Mouse (Mus musculus): ENCODE measurements at regions not wholly inside any gene's neighbourhood (a gene's known extent, or its start where the extent isn't known, plus 50 kb on each side); places are given as distances from the start of the nearest gene placed in this dataset.
A peak's percentile ranks its signal among the peaks of the same experiment; 100 is the strongest.

GRCm38 (mm10) chr4:84032505-84032904, 507.2 kb downstream of the Ccdc171 start:
- no peak for DNase-seq (ENCODE audit: low read depth, low spot score)

DNA sequence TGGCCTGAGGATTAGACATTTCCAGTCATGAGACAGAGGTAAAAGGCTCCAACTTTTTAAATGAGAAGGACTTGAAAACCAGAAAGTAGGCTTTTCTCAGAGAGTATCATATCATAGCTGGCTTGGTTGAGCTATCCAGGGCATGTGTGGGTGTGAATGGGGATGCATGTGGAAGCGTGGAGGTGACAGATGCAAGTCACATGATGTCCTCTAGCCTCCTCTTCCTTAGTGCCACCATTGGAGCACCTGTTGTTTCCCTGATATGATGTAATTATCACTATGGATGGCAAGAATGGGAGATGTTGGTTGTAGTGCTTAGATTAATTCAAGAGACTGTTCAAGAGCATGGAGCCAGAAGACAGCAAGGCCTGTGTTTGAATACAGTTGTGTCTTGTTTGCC, 510.0 kb downstream of the Ccdc171 start:
- no peak for DNase-seq (ENCODE audit: low read depth, low spot score)

- DNase-seq (ENCODE audit: low read depth, low spot score), result no peak
These were observed 512.2 kb downstream of the Ccdc171 start for GRCm38 (mm10) chr4:84037535-84037934.

DNA sequence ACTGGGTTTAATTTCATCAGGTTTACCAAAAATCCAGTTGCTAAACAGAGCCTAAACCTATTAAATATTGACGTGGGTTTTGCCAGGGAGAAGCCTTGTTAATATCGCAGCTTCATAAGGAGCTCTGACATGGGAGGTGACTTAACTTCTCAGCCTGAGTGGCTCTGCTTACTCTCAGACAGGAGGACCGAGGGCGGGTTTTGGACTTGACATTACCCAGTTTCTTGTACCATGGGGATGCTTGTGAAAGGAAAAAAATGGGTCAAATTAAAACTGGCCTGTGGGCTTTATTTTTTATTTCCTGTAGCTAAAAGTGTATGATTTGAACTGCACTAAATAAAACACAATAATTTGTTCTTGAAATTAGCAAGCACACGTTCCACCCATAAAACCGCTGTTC, 524.9 kb downstream of the Ccdc171 start:
- DNase-seq (ENCODE audit: low read depth, low spot score), result no peak

DNA sequence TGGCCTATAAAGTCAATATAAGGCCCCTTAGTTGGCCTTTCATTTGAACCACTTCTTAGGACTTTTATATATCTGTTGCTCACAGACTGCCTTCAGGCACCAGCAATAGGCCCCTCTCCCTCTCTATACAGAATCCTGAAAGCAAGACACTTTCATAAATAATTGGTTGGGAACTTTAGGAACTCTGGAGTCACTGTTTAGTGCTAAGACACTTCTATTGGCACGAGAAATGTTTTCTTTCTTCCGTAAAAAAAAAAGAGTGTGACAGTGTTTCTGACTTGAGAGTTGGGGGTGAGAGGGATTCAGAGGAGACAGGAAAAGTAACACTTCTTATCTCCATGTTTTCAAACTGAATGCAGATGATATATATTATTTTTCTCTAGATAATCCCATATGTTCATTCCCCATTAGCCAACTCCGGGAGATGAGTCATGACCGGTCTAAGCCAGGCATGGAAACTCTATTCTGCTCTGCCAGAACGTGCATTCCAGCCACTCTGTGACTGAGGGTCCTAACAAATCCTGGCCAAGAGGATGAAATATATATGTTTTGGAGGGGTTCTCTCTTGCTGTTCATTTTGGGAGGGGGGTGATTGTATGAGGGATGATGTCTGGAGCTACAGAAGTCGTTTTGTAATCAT, 531.6 kb downstream of the Ccdc171 start:
- no peak for DNase-seq (ENCODE audit: low read depth, low spot score)

DNA sequence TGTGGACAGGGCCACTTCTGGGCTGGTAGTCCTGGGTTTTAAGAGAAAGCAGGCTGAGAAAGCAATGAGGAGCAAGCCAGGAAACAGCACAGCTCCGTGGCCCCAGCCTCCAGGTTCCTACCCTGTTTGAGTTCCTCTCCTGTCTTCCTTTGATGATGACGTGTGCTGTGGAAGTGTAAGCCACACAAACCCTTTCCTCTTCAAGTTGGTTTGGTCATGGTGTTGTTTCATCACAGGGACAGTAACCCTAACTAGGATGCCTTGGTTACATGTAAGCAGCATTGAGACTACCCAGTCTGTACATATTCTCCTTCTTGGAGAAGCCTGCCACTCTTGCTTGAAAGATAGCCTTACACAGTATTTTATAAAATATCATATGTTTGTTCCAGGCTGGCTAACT, 534.8 kb downstream of the Ccdc171 start:
- no peak for DNase-seq (ENCODE audit: low read depth, low spot score)

- no peak for DNase-seq (ENCODE audit: low read depth, low spot score)
These were observed 538.4 kb downstream of the Ccdc171 start for GRCm38 (mm10) chr4:84063755-84064154.

- DNase-seq (ENCODE audit: low read depth, low spot score), result peak; percentile 24
These were observed 539.5 kb downstream of the Ccdc171 start for GRCm38 (mm10) chr4:84064614-84065456.

- DNase-seq (ENCODE audit: low read depth, low spot score), result no peak
These were observed 540.2 kb downstream of the Ccdc171 start for GRCm38 (mm10) chr4:84065457-84066124.

- no peak for DNase-seq (ENCODE audit: low read depth, low spot score)
These were observed 542.7 kb downstream of the Ccdc171 start for GRCm38 (mm10) chr4:84067931-84068575.

DNA sequence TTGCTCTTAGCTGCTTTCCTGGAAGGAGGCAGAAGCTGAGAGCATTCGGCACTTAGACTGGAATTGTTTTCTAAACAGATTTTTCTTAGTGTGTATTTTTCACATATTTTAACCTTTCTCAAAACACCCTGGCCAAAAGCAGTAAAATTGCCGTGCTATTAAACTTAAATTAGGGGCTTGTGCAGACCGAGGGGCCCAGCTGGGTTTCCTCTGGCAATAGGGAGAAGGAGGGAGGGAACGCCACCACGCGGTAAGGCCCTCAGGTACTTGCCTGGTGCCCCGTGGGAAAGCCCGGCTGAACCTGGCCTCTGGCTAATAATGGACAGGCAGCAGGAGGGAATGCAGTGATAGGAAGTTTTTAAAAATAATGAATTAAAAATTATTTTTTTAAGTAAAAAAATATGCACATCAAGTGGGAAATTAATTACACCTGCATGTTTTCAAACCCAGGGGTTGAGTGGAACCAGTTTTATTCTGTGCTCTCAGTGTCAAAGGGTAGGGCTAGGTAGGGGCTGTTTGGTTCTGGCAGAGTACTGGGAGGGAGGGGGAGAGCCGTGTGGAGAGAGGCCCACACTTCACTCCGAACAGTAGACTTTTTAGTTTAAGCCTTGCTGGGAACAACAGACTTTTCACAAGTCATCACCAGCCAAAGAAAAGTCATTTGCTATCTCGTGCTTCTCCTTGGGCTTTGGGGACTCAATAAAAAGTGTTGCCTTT, 543.8 kb downstream of the Ccdc171 start:
- no peak for DNase-seq (ENCODE audit: low read depth, low spot score)

GRCm38 (mm10) chr4:84069681-84070080, 544.3 kb downstream of the Ccdc171 start:
- DNase-seq (ENCODE audit: low read depth, low spot score), result no peak

GRCm38 (mm10) chr4:84070089-84070488, 544.7 kb downstream of the Ccdc171 start:
- no peak for DNase-seq (ENCODE audit: low read depth, low spot score)

GRCm38 (mm10) chr4:84072096-84072495, 546.8 kb downstream of the Ccdc171 start:
- no peak for DNase-seq (ENCODE audit: low read depth, low spot score)

DNA sequence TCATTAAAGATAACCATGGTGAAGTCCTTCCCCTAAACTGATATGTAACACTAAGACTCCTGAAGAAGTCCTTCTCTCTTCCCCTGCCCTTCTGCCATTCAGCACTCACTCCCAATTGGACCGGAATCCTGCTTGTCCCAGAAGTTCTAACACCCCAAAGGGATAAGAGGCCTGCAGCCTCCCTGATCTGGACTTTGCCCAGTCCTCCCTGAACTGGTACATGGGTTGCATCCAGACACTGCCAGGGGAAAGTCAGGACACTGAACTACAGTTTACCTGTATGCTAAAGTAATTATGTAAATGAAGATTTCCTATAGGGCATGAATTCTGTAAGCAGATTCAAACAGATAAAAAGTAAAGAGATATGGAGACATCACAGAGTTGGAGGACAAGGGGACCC, 551.2 kb downstream of the Ccdc171 start:
- no peak for DNase-seq (ENCODE audit: low read depth, low spot score)

- DNase-seq (ENCODE audit: low read depth, low spot score), result no peak
These were observed 554.2 kb downstream of the Ccdc171 start for GRCm38 (mm10) chr4:84079516-84079915.

DNA sequence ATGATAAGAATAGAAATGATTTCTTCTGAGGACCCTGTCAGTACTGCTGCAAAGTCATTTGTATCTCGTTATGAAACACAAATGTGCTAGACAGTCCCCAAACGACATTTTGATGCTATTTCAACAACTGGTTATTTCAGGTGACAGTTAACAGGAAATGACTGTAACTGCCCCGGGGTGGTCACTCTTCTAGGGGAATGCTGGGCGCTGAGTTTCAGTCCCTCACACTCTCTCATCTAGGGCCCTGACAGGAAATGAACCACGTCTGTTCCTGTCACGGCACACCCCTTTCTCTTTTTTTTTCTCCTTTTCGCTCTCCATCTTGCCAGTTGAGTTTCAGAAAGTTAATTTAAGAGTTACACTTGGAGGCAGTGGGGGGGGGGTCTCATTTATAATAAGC, 556.2 kb downstream of the Ccdc171 start:
- DNase-seq (ENCODE audit: low read depth, low spot score), result no peak

GRCm38 (mm10) chr4:84088166-84088565, 562.8 kb downstream of the Ccdc171 start:
- no peak for DNase-seq (ENCODE audit: low read depth, low spot score)

DNA sequence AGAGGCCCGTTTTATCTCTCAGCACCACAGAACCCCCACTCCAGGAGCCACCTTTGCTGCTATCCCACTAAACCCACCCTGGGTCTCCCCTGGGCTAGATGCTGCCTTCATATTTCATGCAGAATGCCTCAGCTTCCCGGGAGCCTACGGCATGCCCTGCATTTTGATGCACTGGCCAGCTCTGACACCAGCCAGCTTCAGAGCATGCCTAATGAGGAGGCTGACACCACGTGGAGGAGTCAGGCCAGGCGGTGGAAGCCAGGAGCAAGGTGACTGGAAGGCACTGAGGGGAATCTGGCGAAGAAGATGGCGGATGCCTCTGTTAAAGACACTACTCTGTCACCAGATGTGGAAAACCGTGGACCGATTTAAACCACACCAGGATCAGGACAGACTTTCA, 567.2 kb downstream of the Ccdc171 start:
- DNase-seq (ENCODE audit: low read depth, low spot score), result no peak

DNA sequence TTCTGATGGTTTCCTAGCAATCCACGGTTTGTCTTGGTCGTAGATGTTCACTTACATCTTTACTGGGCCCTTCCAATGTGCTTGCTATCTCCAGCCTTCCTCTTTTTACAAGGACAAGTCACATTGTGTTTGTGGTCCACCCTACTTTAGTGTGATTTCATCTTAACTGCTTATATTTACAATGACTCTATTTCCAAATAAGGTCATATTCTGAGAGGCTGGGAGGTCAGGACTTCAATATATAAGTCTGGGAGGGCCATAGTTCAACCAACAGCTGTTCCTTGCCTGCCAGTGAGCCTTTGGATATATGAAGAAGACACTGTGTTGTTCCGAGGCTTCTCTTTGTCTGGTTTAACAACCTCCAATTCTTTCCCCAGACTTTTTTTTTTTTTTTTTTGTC, 569.9 kb downstream of the Ccdc171 start:
- no peak for DNase-seq (ENCODE audit: low read depth, low spot score)

GRCm38 (mm10) chr4:84096081-84096480, 570.7 kb downstream of the Ccdc171 start:
- no peak for DNase-seq (ENCODE audit: low read depth, low spot score)

Data from CD4-positive, CD25-positive, alpha-beta regulatory T cell, adult 2 months (primary cell).